Mouse (Mus musculus) lung, postnatal 0 days (tissue): ENCODE results near the gene Pdcd7.

Experiments used
- CTCF ChIP-seq: IDR thresholded peaks from 2 replicates; pipeline ENCODE4 v1.5.1; 2016; ENCODE audit warnings: antibody characterized with exemption, mild to moderate bottlenecking
- EP300 ChIP-seq: IDR thresholded peaks from 2 replicates; pipeline ENCODE4 v1.6.1; 2016; ENCODE audit warnings: antibody characterized with exemption, mild to moderate bottlenecking, control low read depth

DNA sequence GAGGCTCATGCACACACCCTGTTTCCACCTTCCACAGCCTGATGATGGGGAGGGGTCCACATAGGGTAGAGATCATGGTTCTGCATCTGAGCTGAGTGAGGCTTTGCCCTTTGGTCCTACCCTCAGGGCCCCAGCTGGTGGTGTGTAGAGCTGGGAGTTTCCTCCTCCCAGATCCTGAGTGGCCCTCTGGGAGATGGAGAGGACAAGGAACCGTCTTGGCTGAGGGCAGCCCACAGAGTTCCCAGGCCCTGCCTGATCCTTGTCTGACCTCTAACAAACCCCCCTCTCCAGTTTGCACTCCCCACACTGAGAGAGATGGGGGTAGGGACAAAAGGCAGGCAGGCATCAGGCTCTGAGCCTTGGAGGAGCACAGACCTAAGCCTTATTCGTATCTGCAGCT, 48.5 kb downstream of the Pdcd7 start:
- TF ChIP-seq CTCF (no peak), EP300 (no peak)
